Mouse (Mus musculus) CH12.LX (cell line): Measurements from ENCODE around the gene Ttc41.

Source experiments
- BHLHE40 ChIP-seq: IDR thresholded peaks from 2 replicates; pipeline ENCODE4 v1.6.1; 2011; ENCODE audit warnings: mild to moderate bottlenecking, low read depth, low read length, improper control_type of control experiment
- CHD1 ChIP-seq: IDR thresholded peaks from 2 replicates; pipeline ENCODE4 v1.6.1; 2012; ENCODE audit warnings: low read depth, low read length, improper control_type of control experiment, inconsistent platforms
- CHD2 ChIP-seq: IDR thresholded peaks from 2 replicates; pipeline ENCODE4 v1.6.1; 2011; ENCODE audit warnings: low read length, improper control_type of control experiment
- CTCF ChIP-seq, 2 experiments: IDR thresholded peaks in 1 of 2; conservative IDR thresholded peaks in 1 of 2; 2 replicates each; pipeline ENCODE4 v1.5.1; 2011 to 2012; ENCODE audit warnings: low read depth in 2 of 2, low read length in 2 of 2, improper control_type of control experiment in 1 of 2, inconsistent platforms in 1 of 2, mild to moderate bottlenecking in 1 of 2, moderate library complexity in 1 of 2
- EP300 ChIP-seq: IDR thresholded peaks from 2 replicates; pipeline ENCODE4 v1.6.1; 2011; ENCODE audit warnings: low read length, improper control_type of control experiment
- HCFC1 ChIP-seq: IDR thresholded peaks from 2 replicates; pipeline ENCODE4 v1.6.1; 2012; ENCODE audit warnings: low read depth, mild to moderate bottlenecking, inconsistent platforms, low read length, improper control_type of control experiment
- MEF2A ChIP-seq: IDR thresholded peaks from 2 replicates; pipeline ENCODE4 v1.6.1; 2014; ENCODE audit warnings: low read depth, mild to moderate bottlenecking, inconsistent platforms, low read length, improper control_type of control experiment, borderline replicate concordance
- NELFE ChIP-seq: IDR thresholded peaks from 2 replicates; pipeline ENCODE4 v1.6.1; 2011; ENCODE audit warnings: low read depth, low read length, improper control_type of control experiment
- RCOR1 ChIP-seq: conservative IDR thresholded peaks from 2 replicates; pipeline ENCODE4 v1.6.1; 2012; ENCODE audit warnings: low read depth, mild to moderate bottlenecking, inconsistent platforms, low read length, improper control_type of control experiment
- SIN3A ChIP-seq: IDR thresholded peaks from 2 replicates; pipeline ENCODE4 v1.6.1; 2012; ENCODE audit warnings: low read length, improper control_type of control experiment, inconsistent platforms
- USF1 ChIP-seq: IDR thresholded peaks from 2 replicates; pipeline ENCODE4 v1.6.1; 2014; ENCODE audit warnings: low read depth, mild to moderate bottlenecking, inconsistent platforms, low read length, improper control_type of control experiment
- USF2 ChIP-seq: conservative IDR thresholded peaks from 2 replicates; pipeline ENCODE4 v1.6.1; 2011; ENCODE audit warnings: low read depth, low read length, improper control_type of control experiment

- TF ChIP-seq MEF2A = no peak
- no peak for TF ChIP-seq CHD2
- TF ChIP-seq NELFE = no peak
- no peak for TF ChIP-seq CHD1
- no peak for TF ChIP-seq CTCF (conservative IDR thresholded peaks at IDR 0.05 in 1 of 2, IDR thresholded peaks at IDR 0.05 in 1 of 2; ENCODE audit: low read depth in 2 of 2, low read length in 2 of 2)
- TF ChIP-seq USF2 = no peak
- TF ChIP-seq EP300 = no peak
- TF ChIP-seq USF1 = no peak
- no peak for TF ChIP-seq HCFC1
- TF ChIP-seq BHLHE40 = no peak
- no peak for TF ChIP-seq SIN3A
- no peak for TF ChIP-seq RCOR1
These were observed 104.4 kb downstream of the Ttc41 start for GRCm38 (mm10) chr10:86810000-86810399.
